Mouse (Mus musculus): ENCODE results near the gene Elf1. TPM values are rescaled to one million over a fixed set of nuclear protein-coding genes. Genes with fewer than 3 reads are reported as not detected.

Elf1 gene
- polyA plus RNA-seq, 1 experiment, result 3.6 TPM

GRCm38 (mm10) chr14:79587852-79588229 is 106.8 kb downstream of the Elf1 start:
- H3ac ChIP-seq (ENCODE audit: control insufficient read depth, insufficient read length), result peak overlapping the region; percentile 97
- peaks cover 47% of the 10 kb centered on the region for H3K79me2 ChIP-seq (ENCODE audit: control insufficient read depth, insufficient read depth)
- peak overlapping the region; percentile 96 for H3K4me3 ChIP-seq
- TF ChIP-seq REST (IDR thresholded peaks at IDR 0.05; ENCODE audit: insufficient read depth, insufficient read length), result no peak
- no peak for TF ChIP-seq MAX (IDR thresholded peaks at IDR 0.05; ENCODE audit: low read depth)
- no peak for TF ChIP-seq E2F4 (IDR thresholded peaks at IDR 0.05; ENCODE audit: insufficient read depth)
- TF ChIP-seq POLR2A (IDR thresholded peaks at IDR 0.05; ENCODE audit: insufficient read length, low read depth), result no peak
- no peak for TF ChIP-seq POLR2AphosphoS2 (IDR thresholded peaks at IDR 0.05; ENCODE audit: insufficient read length, low read depth)
- TF ChIP-seq MYOD1 (IDR thresholded peaks at IDR 0.05; ENCODE audit: control insufficient read depth in 1 of 3, insufficient read length in 2 of 3, low read depth in 2 of 3), result no peak
- TF ChIP-seq TCF12 (IDR thresholded peaks at IDR 0.05; ENCODE audit: insufficient read depth, poor library complexity, severe bottlenecking), result no peak
- TF ChIP-seq CEBPB (IDR thresholded peaks at IDR 0.05; ENCODE audit: insufficient read depth, poor library complexity, severe bottlenecking), result no peak
- peak overlapping the region; percentile 92 for H3K4me2 ChIP-seq (ENCODE audit: low read depth)
- H3K36me3 ChIP-seq (ENCODE audit: control insufficient read depth, insufficient read depth), result no peaks in the 10 kb centered on the region
- H3K27me3 ChIP-seq (ENCODE audit: control insufficient read depth, insufficient read depth, insufficient read length), result no peaks in the 10 kb centered on the region

DNA sequence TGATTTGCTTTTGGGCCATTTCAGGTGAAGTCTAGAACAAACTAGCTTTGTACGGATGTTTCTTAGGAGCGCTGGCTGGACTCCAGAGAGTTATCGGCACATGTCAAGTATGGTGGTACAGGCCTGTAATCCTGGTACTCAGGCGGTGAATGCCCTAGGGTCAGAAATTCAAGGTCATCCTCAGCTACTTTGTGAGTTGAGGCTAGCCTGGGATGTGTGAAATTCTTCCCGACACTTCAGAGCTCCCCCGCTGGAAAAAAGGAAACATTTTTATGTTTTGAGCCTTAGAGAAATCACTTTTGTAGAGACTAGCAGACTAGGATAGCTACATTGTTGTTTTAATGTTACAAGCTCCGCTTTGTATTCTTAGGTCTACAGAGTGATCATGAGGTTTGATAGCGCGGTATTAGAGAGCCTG is 107.5 kb downstream of the Elf1 start:
- Histone ChIP-seq H3K27me3 (ENCODE audit: control insufficient read depth, insufficient read depth, insufficient read length) (no peaks in the 10 kb centered on the region), H3ac (ENCODE audit: control insufficient read depth, insufficient read length) (peak overlapping the region; percentile 97), H3K36me3 (ENCODE audit: control insufficient read depth, insufficient read depth) (no peaks in the 10 kb centered on the region)

DNA sequence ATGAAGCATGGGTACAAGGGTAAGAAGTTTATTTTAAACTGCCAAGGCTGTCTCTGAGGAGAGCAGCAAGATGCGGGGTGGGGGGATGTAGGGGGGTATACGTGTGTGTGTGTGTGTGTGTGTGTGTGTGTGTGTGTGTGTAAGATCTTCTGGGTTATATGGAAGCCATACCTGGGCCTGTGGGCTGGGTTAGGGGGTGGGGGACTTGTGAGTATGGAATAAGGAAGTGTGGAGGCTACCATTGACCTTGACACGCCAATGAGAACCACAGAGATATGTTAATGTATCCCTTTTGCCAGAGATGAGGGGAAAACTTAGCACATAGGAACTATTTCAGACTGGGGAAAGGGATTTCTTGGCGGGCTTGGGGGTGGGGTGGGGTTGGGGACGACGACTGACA is 108.4 kb downstream of the Elf1 start:
- peak overlapping the region; percentile 92 for H3K4me2 ChIP-seq (ENCODE audit: low read depth)
- no peak overlapping the region for H3ac ChIP-seq (ENCODE audit: control insufficient read depth, insufficient read length)
- TF ChIP-seq E2F4 (IDR thresholded peaks at IDR 0.05; ENCODE audit: insufficient read depth) (no peak), POLR2A (IDR thresholded peaks at IDR 0.05; ENCODE audit: insufficient read length, low read depth) (no peak), USF1 (IDR thresholded peaks at IDR 0.05; ENCODE audit: low read depth) (no peak), SRF (IDR thresholded peaks at IDR 0.05; ENCODE audit: control insufficient read depth, insufficient read length, low read depth) (no peak), POLR2AphosphoS2 (IDR thresholded peaks at IDR 0.05; ENCODE audit: insufficient read length, low read depth) (no peak), CEBPB (IDR thresholded peaks at IDR 0.05; ENCODE audit: insufficient read depth, poor library complexity, severe bottlenecking) (no peak), REST (IDR thresholded peaks at IDR 0.05; ENCODE audit: insufficient read depth, insufficient read length) (no peak), MYOG (IDR thresholded peaks at IDR 0.05; ENCODE audit: control insufficient read depth in 1 of 3, insufficient read depth in 1 of 3, insufficient read length in 2 of 3, low read depth in 2 of 3) (no peak), TCF12 (IDR thresholded peaks at IDR 0.05; ENCODE audit: insufficient read depth, poor library complexity, severe bottlenecking) (no peak), TCF3 (IDR thresholded peaks at IDR 0.05; ENCODE audit: insufficient read length, low read depth) (no peak), MAX (IDR thresholded peaks at IDR 0.05; ENCODE audit: low read depth) (no peak), MYOD1 (IDR thresholded peaks at IDR 0.05; ENCODE audit: control insufficient read depth in 1 of 3, insufficient read length in 2 of 3, low read depth in 2 of 3) (no peak)
- no peaks in the 10 kb centered on the region for H3K36me3 ChIP-seq (ENCODE audit: control insufficient read depth, insufficient read depth)
- H3K27me3 ChIP-seq (ENCODE audit: control insufficient read depth, insufficient read depth, insufficient read length), result no peaks in the 10 kb centered on the region
- H3K79me2 ChIP-seq (ENCODE audit: control insufficient read depth, insufficient read depth), result peaks cover 59% of the 10 kb centered on the region
- H3K4me3 ChIP-seq, result peak overlapping the region; percentile 96

More for the DNA sequence above, 107.5 kb downstream of the Elf1 start:
- Histone ChIP-seq H3K4me2 (ENCODE audit: low read depth) (peak overlapping the region; percentile 92), H3K4me3 (peak overlapping the region; percentile 96), H3K79me2 (ENCODE audit: control insufficient read depth, insufficient read depth) (peaks cover 51% of the 10 kb centered on the region)
- TF ChIP-seq POLR2AphosphoS2 (IDR thresholded peaks at IDR 0.05; ENCODE audit: insufficient read length, low read depth) (no peak), MYOD1 (IDR thresholded peaks at IDR 0.05; ENCODE audit: control insufficient read depth in 1 of 3, insufficient read length in 2 of 3, low read depth in 2 of 3) (no peak), USF1 (IDR thresholded peaks at IDR 0.05; ENCODE audit: low read depth) (no peak), E2F4 (IDR thresholded peaks at IDR 0.05; ENCODE audit: insufficient read depth) (no peak), MYOG (IDR thresholded peaks at IDR 0.05; ENCODE audit: control insufficient read depth in 1 of 3, insufficient read depth in 1 of 3, insufficient read length in 2 of 3, low read depth in 2 of 3) (no peak), TCF12 (IDR thresholded peaks at IDR 0.05; ENCODE audit: insufficient read depth, poor library complexity, severe bottlenecking) (no peak), CEBPB (IDR thresholded peaks at IDR 0.05; ENCODE audit: insufficient read depth, poor library complexity, severe bottlenecking) (no peak), POLR2A (IDR thresholded peaks at IDR 0.05; ENCODE audit: insufficient read length, low read depth) (no peak), SRF (IDR thresholded peaks at IDR 0.05; ENCODE audit: control insufficient read depth, insufficient read length, low read depth) (no peak), MAX (IDR thresholded peaks at IDR 0.05; ENCODE audit: low read depth) (no peak), TCF3 (IDR thresholded peaks at IDR 0.05; ENCODE audit: insufficient read length, low read depth) (no peak), REST (IDR thresholded peaks at IDR 0.05; ENCODE audit: insufficient read depth, insufficient read length) (no peak)

DNA sequence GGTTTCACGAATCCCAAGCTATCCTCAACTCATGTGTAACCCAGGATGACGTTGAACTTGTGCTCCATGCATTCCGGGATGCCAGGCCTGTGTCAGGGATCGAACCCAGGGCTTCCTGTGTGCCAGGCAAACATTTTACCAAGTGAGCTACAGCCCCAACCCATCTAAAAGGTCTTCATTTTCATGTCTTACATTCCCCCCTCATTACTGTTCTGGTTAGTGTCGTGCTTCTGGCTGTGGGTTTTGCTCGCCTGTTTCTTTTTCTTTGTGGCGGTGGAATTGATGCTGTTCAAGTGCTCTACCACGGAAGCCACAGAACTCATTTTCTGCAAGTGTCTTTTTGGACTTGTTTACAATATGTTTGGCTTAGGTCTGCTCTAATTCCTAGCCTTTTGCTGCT is 109.9 kb downstream of the Elf1 start:
- H3ac ChIP-seq (ENCODE audit: control insufficient read depth, insufficient read length), result no peak overlapping the region
- H3K79me2 ChIP-seq (ENCODE audit: control insufficient read depth, insufficient read depth), result peaks cover 68% of the 10 kb centered on the region
- H3K27me3 ChIP-seq (ENCODE audit: control insufficient read depth, insufficient read depth, insufficient read length), result no peaks in the 10 kb centered on the region
- TF ChIP-seq POLR2A (IDR thresholded peaks at IDR 0.05; ENCODE audit: insufficient read length, low read depth) (no peak), E2F4 (IDR thresholded peaks at IDR 0.05; ENCODE audit: insufficient read depth) (no peak), TCF3 (IDR thresholded peaks at IDR 0.05; ENCODE audit: insufficient read length, low read depth) (no peak), MAX (IDR thresholded peaks at IDR 0.05; ENCODE audit: low read depth) (no peak), TCF12 (IDR thresholded peaks at IDR 0.05; ENCODE audit: insufficient read depth, poor library complexity, severe bottlenecking) (no peak), SRF (IDR thresholded peaks at IDR 0.05; ENCODE audit: control insufficient read depth, insufficient read length, low read depth) (no peak), MYOG (IDR thresholded peaks at IDR 0.05; ENCODE audit: control insufficient read depth in 1 of 3, insufficient read depth in 1 of 3, insufficient read length in 2 of 3, low read depth in 2 of 3) (no peak), MYOD1 (IDR thresholded peaks at IDR 0.05; ENCODE audit: control insufficient read depth in 1 of 3, insufficient read length in 2 of 3, low read depth in 2 of 3) (no peak), REST (IDR thresholded peaks at IDR 0.05; ENCODE audit: insufficient read depth, insufficient read length) (no peak), CEBPB (IDR thresholded peaks at IDR 0.05; ENCODE audit: insufficient read depth, poor library complexity, severe bottlenecking) (no peak), USF1 (IDR thresholded peaks at IDR 0.05; ENCODE audit: low read depth) (no peak), POLR2AphosphoS2 (IDR thresholded peaks at IDR 0.05; ENCODE audit: insufficient read length, low read depth) (no peak)
- H3K4me3 ChIP-seq, result no peak overlapping the region
- no peak overlapping the region for H3K4me2 ChIP-seq (ENCODE audit: low read depth)
- H3K36me3 ChIP-seq (ENCODE audit: control insufficient read depth, insufficient read depth), result no peaks in the 10 kb centered on the region

All from myocyte (in vitro differentiated cells).